Mouse (Mus musculus): ENCODE data around the gene Tmem129.
A peak's percentile ranks its signal among the peaks of the same experiment; 100 is the strongest.

The Tmem129 gene

DNA sequence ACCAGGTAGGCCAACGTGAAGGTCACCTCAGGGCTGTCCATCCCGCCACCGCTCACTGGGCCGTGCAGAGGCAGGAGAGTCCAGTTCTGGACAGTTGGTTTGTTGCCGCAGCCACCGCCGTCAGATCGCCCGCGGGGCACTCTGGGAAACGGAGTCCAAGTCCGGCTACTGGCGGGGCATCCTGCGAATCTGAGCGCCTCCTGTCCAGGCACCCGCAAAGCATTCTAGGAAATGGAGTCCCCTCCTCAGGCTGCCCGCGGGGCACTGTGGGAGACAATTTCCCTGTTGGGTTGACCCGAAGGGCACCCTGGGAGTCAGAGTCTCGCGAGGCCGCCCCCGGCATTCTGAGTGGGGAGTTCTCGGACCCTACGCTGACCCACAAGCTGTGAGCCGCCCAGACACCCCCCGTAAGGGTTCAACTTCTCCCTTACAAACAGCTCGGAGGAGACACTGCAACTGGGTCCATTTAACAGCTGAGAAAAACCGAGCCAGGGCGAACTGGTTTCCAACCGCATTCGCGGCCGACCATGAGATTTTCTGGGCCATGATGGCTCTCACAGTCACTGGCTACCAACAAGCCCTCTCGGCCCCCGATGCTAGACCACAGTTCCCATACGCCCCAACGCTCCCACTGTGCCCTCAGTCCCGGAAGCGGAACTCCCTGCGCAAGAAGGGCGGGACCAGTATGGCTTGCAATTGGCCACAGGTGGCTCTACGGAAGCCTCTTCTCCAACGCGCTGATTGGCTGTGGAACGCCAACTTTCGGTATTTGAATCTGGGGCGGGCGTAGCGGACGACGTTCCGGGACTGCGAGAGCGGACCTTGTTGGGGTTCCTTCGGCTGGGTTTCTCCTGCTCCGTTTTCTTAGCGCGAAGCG, at the start of gene Tmem129, which contains the start of gene Tacc3:
Gene Tmem129, minus strand, starts transcription at position 630 of the 877 bp plus-strand sequence.
Gene Tacc3, plus strand, starts transcription at position 342 of the 877 bp plus-strand sequence.
- peak; percentile 99 for DNase-seq (ENCODE audit: low spot score)

GRCm38 (mm10) chr5:33707163-33707562, 48.9 kb upstream of the Tmem129 start:
- DNase-seq (ENCODE audit: low spot score): no peak

GRCm38 (mm10) chr5:33706350-33706629, 48.1 kb upstream of the Tmem129 start:
- DNase-seq (ENCODE audit: low spot score): no peak

DNA sequence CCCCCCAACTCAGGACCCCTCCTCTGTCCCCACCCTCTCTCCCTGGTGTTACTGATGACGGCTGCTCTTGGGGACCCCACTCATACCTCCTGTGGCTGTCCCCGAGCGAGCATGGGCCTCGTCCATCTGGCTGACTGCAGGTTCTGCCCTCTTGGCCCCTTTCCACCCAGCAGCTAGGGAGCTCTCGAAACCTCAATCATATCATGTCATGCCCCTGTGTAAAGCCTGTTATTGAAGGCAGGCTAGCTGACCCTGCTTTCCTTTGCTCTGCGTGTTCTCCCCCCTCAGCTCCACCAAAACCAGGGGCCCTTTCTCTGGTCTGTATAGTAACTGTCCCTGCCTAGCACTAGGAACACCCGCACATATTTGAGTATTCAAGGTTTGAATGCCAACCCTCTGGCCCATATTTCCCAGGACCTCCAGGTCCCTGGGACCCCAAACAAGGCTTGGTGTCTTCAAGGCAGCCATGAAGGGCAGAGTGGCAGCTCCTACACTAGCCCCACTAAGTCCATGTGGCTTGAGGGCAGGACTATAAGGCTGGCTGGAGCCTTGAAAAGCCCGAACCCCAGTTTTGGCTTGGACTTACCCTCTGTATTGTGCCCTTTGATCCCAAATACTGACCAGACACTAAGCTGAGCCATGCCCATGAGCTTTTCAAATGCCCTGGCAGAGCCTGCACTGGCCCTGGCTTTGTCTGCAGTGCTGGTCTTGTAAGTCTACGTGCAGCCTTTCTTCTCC, 47.6 kb upstream of the Tmem129 start:
- DNase-seq (ENCODE audit: low spot score): no peak

GRCm38 (mm10) chr5:33704945-33705611, 46.9 kb upstream of the Tmem129 start:
- no peak for DNase-seq (ENCODE audit: low spot score)

DNA sequence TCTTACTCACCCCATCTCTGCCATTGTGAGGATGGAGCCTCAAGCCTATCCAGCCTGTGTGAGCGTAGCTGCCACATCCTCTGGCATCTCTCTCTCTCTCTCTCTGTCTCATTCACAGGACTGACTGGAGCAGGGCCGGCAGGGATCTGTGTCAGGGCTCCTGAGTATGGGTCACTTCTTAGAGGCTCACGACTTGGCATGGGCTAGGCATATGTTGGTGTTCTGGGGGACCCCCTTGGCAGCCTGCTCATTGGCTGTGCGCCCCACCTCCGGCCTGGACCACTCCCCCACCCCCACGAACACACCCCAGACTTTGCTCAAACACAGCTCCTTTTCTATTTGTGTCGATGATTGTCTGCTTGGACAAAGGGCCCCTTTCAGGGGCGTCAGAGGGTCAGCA, 45.8 kb upstream of the Tmem129 start:
- no peak for DNase-seq (ENCODE audit: low spot score)

GRCm38 (mm10) chr5:33701832-33702231, 43.6 kb upstream of the Tmem129 start:
- no peak for DNase-seq (ENCODE audit: low spot score)

- no peak for DNase-seq (ENCODE audit: low spot score)
Measured at GRCm38 (mm10) chr5:33700010-33700409, 41.8 kb upstream of the Tmem129 start.

GRCm38 (mm10) chr5:33698669-33699068, 40.5 kb upstream of the Tmem129 start:
- no peak for DNase-seq (ENCODE audit: low spot score)

- peak; percentile 44 for DNase-seq (ENCODE audit: low spot score)
Measured at GRCm38 (mm10) chr5:33697947-33698512, 39.8 kb upstream of the Tmem129 start.

- no peak for DNase-seq (ENCODE audit: low spot score)
Measured at GRCm38 (mm10) chr5:33697534-33697933, 39.3 kb upstream of the Tmem129 start.

- no peak for DNase-seq (ENCODE audit: low spot score)
Measured at GRCm38 (mm10) chr5:33696430-33696829, 38.2 kb upstream of the Tmem129 start.

DNA sequence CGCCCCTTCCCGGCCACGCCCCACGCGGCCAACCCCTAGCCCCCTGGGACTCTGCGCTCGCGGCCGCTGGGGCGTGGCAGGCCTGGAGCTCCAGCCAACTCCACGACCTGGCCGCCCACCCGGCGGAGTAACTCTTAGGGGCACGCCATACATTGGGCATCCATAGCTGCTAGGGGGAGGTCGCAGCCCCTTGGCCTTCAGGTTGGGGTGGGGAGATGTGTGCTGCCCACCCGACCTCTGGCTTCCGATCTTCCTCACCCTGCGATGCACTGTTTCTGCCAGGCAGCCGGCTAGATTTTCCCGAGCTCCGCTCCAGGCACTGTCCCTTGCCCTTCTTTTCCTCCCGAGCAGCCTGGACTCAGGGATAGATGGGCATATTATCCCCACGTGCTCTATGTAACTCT, 37.5 kb upstream of the Tmem129 start:
- peak; percentile 90 for DNase-seq (ENCODE audit: low spot score)

DNA sequence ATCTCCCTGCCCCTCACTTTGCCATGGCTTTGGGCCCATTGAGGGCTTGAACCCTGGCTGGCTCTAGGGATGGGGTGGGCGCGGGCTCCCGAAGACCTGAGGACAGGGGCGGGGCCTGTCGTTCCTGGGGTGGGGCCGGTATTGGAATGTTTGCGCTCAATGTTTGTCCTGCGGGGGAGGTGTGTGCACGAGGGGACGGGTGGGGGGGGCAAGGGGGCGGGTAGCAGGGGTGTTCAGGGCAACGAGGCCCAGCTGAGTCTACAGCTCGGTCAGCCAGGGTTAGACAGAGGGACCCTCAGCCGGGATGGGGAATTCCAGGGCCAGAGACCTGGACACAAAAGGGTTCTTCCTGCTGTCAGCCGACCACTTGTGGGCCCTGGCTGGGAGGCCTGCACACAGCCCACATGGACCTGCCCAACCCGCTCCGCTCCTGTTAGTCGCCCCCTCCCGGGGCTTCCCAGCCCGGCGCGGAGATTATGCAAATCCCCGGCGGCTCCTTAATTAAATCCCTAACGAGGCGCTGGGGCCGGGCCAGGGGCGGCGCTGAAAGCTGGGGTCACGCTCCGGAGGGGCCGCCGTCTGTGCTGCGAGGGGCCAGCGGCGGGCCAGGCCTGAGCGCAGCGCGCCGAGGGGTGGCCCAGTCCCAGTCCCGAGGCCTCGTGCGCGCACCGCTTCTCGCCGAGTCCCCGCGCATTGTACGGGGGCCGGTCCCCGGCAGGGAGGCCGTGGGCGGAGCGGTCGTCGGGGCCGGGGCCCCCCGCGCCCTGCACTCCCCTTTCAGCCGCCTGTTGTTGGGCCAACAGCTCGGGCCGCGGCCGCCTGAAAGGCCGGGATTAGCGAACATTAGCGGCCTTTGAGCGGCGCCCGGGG, 36.9 kb upstream of the Tmem129 start:
- peak; percentile 79 for DNase-seq (ENCODE audit: low spot score)

- no peak for DNase-seq (ENCODE audit: low spot score)
Measured at GRCm38 (mm10) chr5:33694461-33694847, 36.2 kb upstream of the Tmem129 start.

DNA sequence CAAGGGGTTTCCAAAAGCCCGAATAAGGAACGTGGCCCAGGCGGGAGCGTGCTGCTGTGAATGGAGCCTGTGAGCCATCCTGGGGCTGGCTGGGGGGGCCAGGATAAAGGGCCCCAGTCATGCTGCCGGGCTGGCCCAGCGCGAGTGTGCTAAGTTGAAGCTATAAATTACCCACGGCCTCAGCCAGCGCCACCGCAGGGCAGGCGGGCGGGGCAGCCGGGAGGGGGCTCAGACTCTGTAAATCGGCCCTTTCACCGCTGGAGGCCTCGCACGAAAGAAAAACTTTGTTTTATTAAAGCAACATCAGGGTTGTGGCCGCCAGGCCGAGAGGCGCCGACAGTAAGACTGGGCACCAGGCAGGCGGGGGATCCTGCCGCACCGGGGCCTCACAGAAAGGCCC, 34.2 kb upstream of the Tmem129 start:
- peak; percentile 66 for DNase-seq (ENCODE audit: low spot score)

DNA sequence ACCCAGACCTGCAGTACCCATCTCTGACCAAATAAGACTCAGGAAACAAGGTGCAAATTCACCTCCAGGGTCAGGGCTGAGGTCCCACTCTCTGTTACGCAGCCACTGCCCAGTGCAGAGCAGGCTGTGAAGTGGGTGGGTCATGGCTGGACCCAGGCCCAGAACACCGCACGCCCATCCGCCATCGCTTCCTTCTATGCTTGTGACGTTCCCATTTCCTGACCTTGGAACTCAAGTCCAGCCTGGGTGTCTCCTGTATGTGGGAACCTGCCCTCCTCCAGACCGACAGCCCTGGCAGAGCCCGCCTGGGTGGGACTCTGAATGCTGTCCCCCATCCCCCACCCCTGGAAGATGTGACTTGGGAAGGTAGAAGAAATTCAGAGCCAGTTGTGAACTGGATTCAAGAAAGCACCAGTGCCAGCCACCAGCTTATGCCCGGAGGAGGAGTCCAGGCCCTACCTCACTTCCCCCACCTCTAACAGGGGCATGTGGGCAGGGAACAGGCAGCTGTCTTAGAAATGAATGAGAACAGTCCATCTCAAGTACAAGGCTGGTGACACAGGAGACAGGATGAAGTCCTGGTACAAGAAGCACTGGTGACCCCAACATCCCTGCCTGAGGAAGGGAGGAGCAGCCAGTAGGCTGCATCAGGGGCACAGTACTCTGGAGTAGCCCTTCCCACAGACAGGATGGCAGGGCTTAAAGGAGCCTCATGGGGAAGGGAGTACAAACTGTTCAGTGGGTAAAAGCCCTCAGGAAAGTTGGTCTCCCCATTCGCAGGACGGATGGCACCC, 31.8 kb upstream of the Tmem129 start:
- DNase-seq (ENCODE audit: low spot score): peak; percentile 80

- DNase-seq (ENCODE audit: low spot score): peak; percentile 95
Measured at GRCm38 (mm10) chr5:33689221-33689844, 31.1 kb upstream of the Tmem129 start.

GRCm38 (mm10) chr5:33688278-33689220, 30.3 kb upstream of the Tmem129 start:
- DNase-seq (ENCODE audit: low spot score): peak; percentile 57
